Comparison of ENCODE assay signal across 8 mouse cellular contexts in the genomic region with DNA sequence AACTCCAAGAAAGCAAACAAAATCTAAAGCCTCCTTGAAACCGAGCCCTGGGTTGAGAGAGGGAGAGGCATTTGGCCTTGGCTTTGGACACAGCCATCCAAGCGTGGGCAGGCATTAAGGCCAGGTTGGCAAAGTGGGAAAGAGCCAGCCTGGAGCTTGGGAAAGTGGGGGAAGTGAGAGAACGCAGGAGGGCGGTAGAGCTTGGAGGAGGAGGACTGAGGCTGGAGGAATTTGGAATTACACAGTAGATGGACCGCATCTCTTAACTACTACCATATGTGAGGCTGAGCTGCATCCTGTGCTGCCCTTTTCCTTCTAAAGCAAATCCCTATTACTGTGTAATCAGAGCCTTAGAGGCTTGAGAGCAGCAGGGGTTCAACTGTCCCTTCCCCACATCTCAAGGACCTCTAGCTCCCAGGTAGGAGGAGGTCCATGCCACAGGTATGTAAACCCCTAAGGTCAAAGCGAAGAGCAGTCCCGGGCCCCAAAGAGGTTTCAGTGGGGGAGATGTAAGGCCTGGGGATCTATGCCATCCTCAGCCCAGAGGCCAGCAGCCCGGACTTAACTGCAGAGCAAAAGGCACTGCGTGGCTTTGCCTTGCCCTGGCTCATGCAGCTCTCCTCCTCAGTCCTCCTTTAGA. TPM values are rescaled to one million over a fixed set of nuclear protein-coding genes. Genes with fewer than 3 reads are reported as not detected.
DNase-seq lines count a peak whose midpoint lies in the region; ATAC-seq and TF ChIP-seq lines count a peak whose summit lies in the region.

No protein-coding gene starts in this region.

- H3K9me3 ChIP-seq in hindbrain, embryonic 10.5 days = no peaks in the 10 kb centered on the region
- H3K9me3 ChIP-seq in hindbrain, embryonic 16.5 days (ENCODE audit: control insufficient read depth, low read length) = no peaks in the 10 kb centered on the region
- H3K9me3 ChIP-seq in embryonic facial prominence, embryonic 13.5 days = no peaks in the 10 kb centered on the region
- H3K9me3 ChIP-seq in kidney, postnatal 0 days (replicated peaks; ENCODE audit: low read length) = no peaks in the 10 kb centered on the region

- no peaks in the 10 kb centered on the region for H3K36me3 ChIP-seq in hindbrain, embryonic 10.5 days
- no peaks in the 10 kb centered on the region for H3K36me3 ChIP-seq in hindbrain, embryonic 16.5 days (ENCODE audit: control insufficient read depth, insufficient read depth, low read length)
- no peaks in the 10 kb centered on the region for H3K36me3 ChIP-seq in embryonic facial prominence, embryonic 13.5 days
- H3K36me3 ChIP-seq in kidney, postnatal 0 days (ENCODE audit: insufficient read depth, low read length) = no peaks in the 10 kb centered on the region

- ATAC-seq in hindbrain, embryonic 16.5 days = no peak
- peak; percentile 87 for ATAC-seq in embryonic facial prominence, embryonic 13.5 days (ENCODE audit: insufficient number of reproducible peaks, insufficient read depth, low FRiP score, low TSS enrichment, low read depth)
- ATAC-seq in kidney, postnatal 0 days (replicated peaks; ENCODE audit: low FRiP score, low read depth) = 0 out of 2 replicates have a peak, but pooled peaks have one; percentile 48

- H3K9ac ChIP-seq in hindbrain, embryonic 16.5 days (ENCODE audit: low read depth, low read length) = no peak overlapping the region
- peak overlapping the region; percentile 36; the same call in 1 of the 2 replicates for H3K9ac ChIP-seq in embryonic facial prominence, embryonic 13.5 days
- no peak overlapping the region for H3K9ac ChIP-seq in kidney, postnatal 0 days (ENCODE audit: low read depth, low read length)

- H3K4me2 ChIP-seq in hindbrain, embryonic 16.5 days (ENCODE audit: low read length) = no peak overlapping the region
- peak overlapping the region; percentile 41 for H3K4me2 ChIP-seq in embryonic facial prominence, embryonic 13.5 days
- H3K4me2 ChIP-seq in kidney, postnatal 0 days (ENCODE audit: low read length) = no peak overlapping the region

- no peaks in the 10 kb centered on the region for H3K27me3 ChIP-seq in hindbrain, embryonic 10.5 days (ENCODE audit: insufficient read depth, poor library complexity, severe bottlenecking)
- no peaks in the 10 kb centered on the region for H3K27me3 ChIP-seq in hindbrain, embryonic 16.5 days (replicated peaks; ENCODE audit: control insufficient read depth, insufficient read depth, low read length)
- H3K27me3 ChIP-seq in embryonic facial prominence, embryonic 13.5 days = no peaks in the 10 kb centered on the region
- H3K27me3 ChIP-seq in kidney, postnatal 0 days (ENCODE audit: insufficient read depth, low read length) = no peaks in the 10 kb centered on the region

- H3K4me1 ChIP-seq in hindbrain, embryonic 10.5 days (replicated peaks) = peaks cover 43% of the 10 kb centered on the region
- H3K4me1 ChIP-seq in hindbrain, embryonic 16.5 days (ENCODE audit: control insufficient read depth, insufficient read depth, low read depth, low read length) = peaks cover 7% of the 10 kb centered on the region
- H3K4me1 ChIP-seq in embryonic facial prominence, embryonic 13.5 days = peaks cover 44% of the 10 kb centered on the region
- H3K4me1 ChIP-seq in kidney, postnatal 0 days (replicated peaks; ENCODE audit: insufficient read depth, low read length) = peaks cover 34% of the 10 kb centered on the region

- TF ChIP-seq CTCF in kidney, postnatal 0 days (IDR thresholded peaks at IDR 0.05; ENCODE audit: low read depth) = peak; percentile 54; the same call in 1 of the 2 replicates

- H3K4me3 ChIP-seq in hindbrain, embryonic 10.5 days = no peak overlapping the region
- H3K4me3 ChIP-seq in hindbrain, embryonic 16.5 days (ENCODE audit: low read length) = no peak overlapping the region
- peak overlapping the region; percentile 9; the same call in 1 of the 2 replicates for H3K4me3 ChIP-seq in embryonic facial prominence, embryonic 13.5 days
- no peak overlapping the region for H3K4me3 ChIP-seq in kidney, postnatal 0 days (replicated peaks; ENCODE audit: low read depth, low read length)

- DNase-seq in hindbrain, embryonic 10.5 days (ENCODE audit: low spot score) = peak; percentile 44
- DNase-seq in adrenal gland, postnatal 14 days = peak; percentile 60
- DNase-seq in kidney, postnatal 0 days (ENCODE audit: low spot score) = peak; percentile 79
- DNase-seq in right cerebral cortex, postnatal 10 days (ENCODE audit: low spot score in 2 of 2) = no peak
- DNase-seq in urinary bladder, postnatal 25 days (ENCODE audit: low spot score) = no peak
- DNase-seq in left cerebral cortex, postnatal 36 days (ENCODE audit: low spot score in 2 of 2) = no peak

- 52% methylated on average over 9 of the region's 9 CpGs for WGBS in hindbrain, embryonic 10.5 days
- 59% methylated on average over 9 of the region's 9 CpGs for WGBS in hindbrain, embryonic 16.5 days
- WGBS in embryonic facial prominence, embryonic 13.5 days = 25% methylated on average over 9 of the region's 9 CpGs
- 35% methylated on average over 9 of the region's 9 CpGs for WGBS in kidney, postnatal 0 days

- intact Hi-C loops in left cerebral cortex, postnatal 36 days (cut with DNase I) = no loop called here

- peak overlapping the region; percentile 93 for H3K27ac ChIP-seq in hindbrain, embryonic 10.5 days
- no peak overlapping the region for H3K27ac ChIP-seq in hindbrain, embryonic 16.5 days (ENCODE audit: low read depth, low read length)
- H3K27ac ChIP-seq in embryonic facial prominence, embryonic 13.5 days = peak overlapping the region; percentile 95
- peak overlapping the region; percentile 96 for H3K27ac ChIP-seq in kidney, postnatal 0 days

RNA-seq across cellular contexts. Expression of a gene that starts 7.6 kb away (rescaled TPM):
- polyA plus RNA-seq in hindbrain, embryonic 10.5 days (2016; fragmentation: Nextera tagmentation; extraction: Ambion mirVana) = 130 and 147 TPM in 2 replicates
- polyA plus RNA-seq in hindbrain, embryonic 16.5 days (2015; fragmentation: Nextera tagmentation; extraction: Ambion mirVana) = 205 and 210 TPM in 2 replicates
- 378 and 379 TPM in 2 replicates for total RNA-seq in adrenal gland, postnatal 14 days (2021)
- polyA plus RNA-seq in embryonic facial prominence, embryonic 13.5 days (2015; fragmentation: Nextera tagmentation; extraction: Ambion mirVana) = 384 and 457 TPM in 2 replicates
- 446 and 479 TPM in 2 replicates for polyA plus RNA-seq in kidney, postnatal 0 days (2015; fragmentation: Nextera tagmentation; extraction: Ambion mirVana)
- 100 to 1,000 TPM; 169 to 179 TPM for total RNA-seq in left cerebral cortex, postnatal 36 days (2021)

RNA-seq across cellular contexts. Expression of a gene that starts 33.9 kb away (rescaled TPM):
- polyA plus RNA-seq in hindbrain, embryonic 10.5 days (2016; fragmentation: Nextera tagmentation; extraction: Ambion mirVana) = 2.5 and 3.7 TPM in 2 replicates
- polyA plus RNA-seq in hindbrain, embryonic 16.5 days (2015; fragmentation: Nextera tagmentation; extraction: Ambion mirVana) = 0.24 and 0.80 TPM in 2 replicates
- not detected in 2 replicates for total RNA-seq in adrenal gland, postnatal 14 days (2021)
- 7.8 and 11.7 TPM in 2 replicates for polyA plus RNA-seq in embryonic facial prominence, embryonic 13.5 days (2015; fragmentation: Nextera tagmentation; extraction: Ambion mirVana)
- polyA plus RNA-seq in kidney, postnatal 0 days (2015; fragmentation: Nextera tagmentation; extraction: Ambion mirVana) = 0.04 and 0.05 TPM in 2 replicates
- total RNA-seq in left cerebral cortex, postnatal 36 days (2021) = not detected

RNA-seq across cellular contexts. Expression of a gene that starts 59.9 kb away (rescaled TPM):
- polyA plus RNA-seq in hindbrain, embryonic 10.5 days (2016; fragmentation: Nextera tagmentation; extraction: Ambion mirVana) = 21.1 and 22.9 TPM in 2 replicates
- polyA plus RNA-seq in hindbrain, embryonic 16.5 days (2015; fragmentation: Nextera tagmentation; extraction: Ambion mirVana) = 23.6 and 25.2 TPM in 2 replicates
- 12.6 and 14.4 TPM in 2 replicates for total RNA-seq in adrenal gland, postnatal 14 days (2021)
- 22.6 and 26.5 TPM in 2 replicates for polyA plus RNA-seq in embryonic facial prominence, embryonic 13.5 days (2015; fragmentation: Nextera tagmentation; extraction: Ambion mirVana)
- polyA plus RNA-seq in kidney, postnatal 0 days (2015; fragmentation: Nextera tagmentation; extraction: Ambion mirVana) = 12.4 and 15.2 TPM in 2 replicates
- 10 to 100 TPM; 38.8 to 47.1 TPM for total RNA-seq in left cerebral cortex, postnatal 36 days (2021)

Comparison
In these comparisons a context has a peak if more than half of its experiments do, and no peak if none do; other contexts are left out.
1. DNase-seq: peak in hindbrain, embryonic 10.5 days (single experiment), adrenal gland, postnatal 14 days (single experiment) and kidney, postnatal 0 days (single experiment); none in right cerebral cortex, postnatal 10 days (0 of 2), urinary bladder, postnatal 25 days (single experiment) and left cerebral cortex, postnatal 36 days (0 of 2).